Comparison of ENCODE assay signal across 9 mouse cellular contexts in the genomic region with DNA sequence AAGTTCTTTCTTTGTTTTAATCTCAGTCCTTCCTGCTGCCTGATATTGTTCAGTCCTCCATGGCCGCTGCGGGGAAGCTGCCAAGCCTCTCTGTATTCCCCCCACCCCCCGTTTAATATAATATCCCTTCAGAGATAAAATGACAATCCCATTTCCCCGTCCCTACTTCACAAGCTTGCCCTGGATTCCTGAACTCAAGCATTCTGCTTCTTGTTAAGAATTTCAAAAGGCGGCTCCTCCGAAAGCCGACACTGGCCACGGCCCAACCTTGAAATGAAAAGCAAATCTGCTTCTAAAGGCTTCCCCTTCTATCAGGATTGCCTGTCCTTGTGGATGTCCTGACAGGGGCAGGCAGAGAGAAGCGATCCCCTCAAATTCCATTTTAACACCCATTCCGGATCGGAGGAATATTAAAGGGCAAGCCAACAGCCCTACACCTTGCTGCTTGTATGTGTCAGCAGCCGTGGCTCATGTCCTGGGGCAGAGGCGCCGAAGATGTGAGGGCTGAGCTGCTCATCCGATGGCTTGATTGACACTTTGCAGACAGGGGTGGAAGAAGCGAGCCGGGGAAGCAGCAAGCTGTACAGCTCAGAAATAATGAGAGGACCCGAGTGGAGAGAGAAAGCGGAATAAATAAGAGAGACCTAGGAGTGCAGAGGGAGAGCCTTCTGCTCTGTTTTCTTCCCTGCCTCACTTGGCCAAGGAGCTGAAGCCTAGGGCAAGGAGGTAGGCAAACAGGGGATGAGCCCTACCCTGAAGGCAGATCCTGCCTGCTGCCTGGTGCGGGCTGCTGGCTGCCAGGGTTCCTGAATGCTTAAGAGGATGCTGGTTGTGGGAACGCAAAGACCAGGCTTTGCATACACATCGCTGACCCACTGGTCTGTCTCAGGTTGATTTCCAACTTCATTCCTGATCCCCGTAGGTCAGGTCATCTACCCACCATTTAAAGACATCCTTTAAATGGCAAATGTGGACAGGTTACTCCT. TPM values are rescaled to one million over a fixed set of nuclear protein-coding genes. Genes with fewer than 3 reads are reported as not detected.
A peak's percentile ranks its signal among the peaks of the same experiment; 100 is the strongest.
DNase-seq lines count a peak whose midpoint lies in the region; ATAC-seq and TF ChIP-seq lines count a peak whose summit lies in the region.
"Had no signal": no experiment of that assay in that cellular context is flagged by ENCODE, and none has a peak within 500 bp of the region (broad histone marks: within the 10 kb centered on the region; RNA-seq: fewer than 3 reads in every experiment).

No protein-coding gene starts in this region.

- H3K4me1 ChIP-seq in kidney, embryonic 15.5 days: peaks cover 43% of the 10 kb centered on the region
- H3K4me1 ChIP-seq in heart, postnatal 0 days (ENCODE audit: control insufficient read depth, insufficient read depth): peaks cover 12% of the 10 kb centered on the region
- peaks cover 74% of the 10 kb centered on the region for H3K4me1 ChIP-seq in midbrain, embryonic 16.5 days (ENCODE audit: control insufficient read depth, insufficient read depth, low read length)

- peak overlapping the region; percentile 8; the same call in 1 of the 2 replicates for H3K4me2 ChIP-seq in kidney, embryonic 15.5 days
- peak overlapping the region; percentile 54 for H3K4me2 ChIP-seq in heart, postnatal 0 days (ENCODE audit: low read depth, low read length)
- H3K4me2 ChIP-seq in midbrain, embryonic 16.5 days (ENCODE audit: low read length): peak overlapping the region; percentile 26

- no peaks in the 10 kb centered on the region for H3K36me3 ChIP-seq in kidney, embryonic 15.5 days
- no peaks in the 10 kb centered on the region for H3K36me3 ChIP-seq in heart, postnatal 0 days (replicated peaks; ENCODE audit: control insufficient read depth, insufficient read depth, low read length)
- no peaks in the 10 kb centered on the region for H3K36me3 ChIP-seq in midbrain, embryonic 16.5 days (ENCODE audit: control insufficient read depth, insufficient read depth, low read length)

- peaks cover 61% of the 10 kb centered on the region for H3K27me3 ChIP-seq in kidney, embryonic 15.5 days
- H3K27me3 ChIP-seq in heart, postnatal 0 days (ENCODE audit: control insufficient read depth, insufficient read depth, low read length): no peaks in the 10 kb centered on the region
- H3K27me3 ChIP-seq in midbrain, embryonic 16.5 days (ENCODE audit: control insufficient read depth, insufficient read depth, low read depth, low read length): no peaks in the 10 kb centered on the region

- H3K4me3 ChIP-seq in kidney, embryonic 15.5 days (replicated peaks): no peak overlapping the region
- H3K4me3 ChIP-seq in heart, postnatal 0 days (ENCODE audit: low read depth, low read length): peak overlapping the region; percentile 33
- H3K4me3 ChIP-seq in midbrain, embryonic 16.5 days (ENCODE audit: low read depth, low read length): peak overlapping the region; percentile 6; the same call in 1 of the 2 replicates

- no peak for TF ChIP-seq EP300 in heart, postnatal 0 days (IDR thresholded peaks at IDR 0.05; ENCODE audit: low read depth)

- WGBS in kidney, embryonic 15.5 days: 23% methylated on average over 23 of the region's 23 CpGs
- WGBS in heart, postnatal 0 days: 19% methylated on average over 23 of the region's 23 CpGs
- 5% methylated on average over 23 of the region's 23 CpGs for WGBS in midbrain, embryonic 16.5 days

- TF ChIP-seq CTCF in heart, postnatal 0 days (IDR thresholded peaks at IDR 0.05; ENCODE audit: low read depth): no peak

- H3K9ac ChIP-seq in kidney, embryonic 15.5 days: no peak overlapping the region
- H3K9ac ChIP-seq in heart, postnatal 0 days (replicated peaks; ENCODE audit: low read depth, low read length): peak overlapping the region; percentile 43
- H3K9ac ChIP-seq in midbrain, embryonic 16.5 days (ENCODE audit: low read depth, low read length): peak overlapping the region; percentile 17

- no peak for DNase-seq in kidney, postnatal 25 days
- peak; percentile 67 to 70 for DNase-seq in cerebellum, postnatal 14 days
- no peak for DNase-seq in heart, postnatal 0 days (ENCODE audit: low spot score)
- DNase-seq in layer of hippocampus, adult 11-12 months (ENCODE audit: low spot score): no peak
- no peak for DNase-seq in kidney, adult 18-20 months
- DNase-seq: gastrocnemius, postnatal 36 days had no signal

- no peak overlapping the region for H3K27ac ChIP-seq in kidney, embryonic 15.5 days
- no peak overlapping the region for H3K27ac ChIP-seq in heart, postnatal 0 days (ENCODE audit: low read depth)
- peak overlapping the region; percentile 93 for H3K27ac ChIP-seq in midbrain, embryonic 16.5 days (ENCODE audit: low read length)

- ATAC-seq in kidney, embryonic 15.5 days (replicated peaks; ENCODE audit: low FRiP score): no peak
- no peak for ATAC-seq in heart, postnatal 0 days (ENCODE audit: insufficient read depth, low read depth)
- ATAC-seq in midbrain, embryonic 16.5 days: peak; percentile 59
- ATAC-seq in granulocyte monocyte progenitor cell, adult 5-6 weeks (replicated peaks; ENCODE audit: poor library complexity, severe bottlenecking): no peak

- H3K9me3 ChIP-seq in kidney, embryonic 15.5 days (replicated peaks): no peaks in the 10 kb centered on the region
- H3K9me3 ChIP-seq in heart, postnatal 0 days (replicated peaks; ENCODE audit: control insufficient read depth, low read length): no peaks in the 10 kb centered on the region
- no peaks in the 10 kb centered on the region for H3K9me3 ChIP-seq in midbrain, embryonic 16.5 days (replicated peaks; ENCODE audit: control insufficient read depth, low read length, poor library complexity, severe bottlenecking)

RNA-seq across cellular contexts. Expression of a gene that starts 3.2 kb away (rescaled TPM):
- polyA plus RNA-seq in kidney, embryonic 15.5 days (2015; fragmentation: Nextera tagmentation; extraction: Ambion mirVana): 8.7 and 10.8 TPM in 2 replicates
- 2.4 and 3.7 TPM in 2 replicates for total RNA-seq in heart, postnatal 0 days (2014; rRNA removed; ENCODE audit: low replicate concordance)
- 2.6 and 3.1 TPM in 2 replicates for polyA plus RNA-seq in heart, postnatal 0 days (2015; fragmentation: Nextera tagmentation; extraction: Ambion mirVana)
- 6.0 and 7.5 TPM in 2 replicates for polyA plus RNA-seq in midbrain, embryonic 16.5 days (2015; fragmentation: Nextera tagmentation; extraction: Ambion mirVana)
- not detected in 2 replicates for total RNA-seq in granulocyte monocyte progenitor cell, adult 5-6 weeks (2014; fragmentation: Nextera tagmentation)
- total RNA-seq in granulocyte monocyte progenitor cell, adult 5-6 weeks (2017): 0.39 and 0.77 TPM in 2 replicates
- total RNA-seq: gastrocnemius, postnatal 36 days had no signal

RNA-seq across cellular contexts. Expression of a gene that starts 33.5 kb away (rescaled TPM):
- 0.44 TPM in 1 of 2 replicates, not detected in the other for polyA plus RNA-seq in kidney, embryonic 15.5 days (2015; fragmentation: Nextera tagmentation; extraction: Ambion mirVana)
- 0.77 TPM in 1 of 2 replicates, not detected in the other for total RNA-seq in heart, postnatal 0 days (2014; rRNA removed; ENCODE audit: low replicate concordance)
- 0.08 TPM in 1 of 2 replicates, not detected in the other for polyA plus RNA-seq in heart, postnatal 0 days (2015; fragmentation: Nextera tagmentation; extraction: Ambion mirVana)
- 140 and 146 TPM in 2 replicates for polyA plus RNA-seq in midbrain, embryonic 16.5 days (2015; fragmentation: Nextera tagmentation; extraction: Ambion mirVana)
- not detected in 2 replicates for total RNA-seq in granulocyte monocyte progenitor cell, adult 5-6 weeks (2014; fragmentation: Nextera tagmentation)
- total RNA-seq in granulocyte monocyte progenitor cell, adult 5-6 weeks (2017): not detected in 2 replicates

Comparison
In these comparisons a context has a peak if more than half of its experiments do, and no peak if none do; other contexts are left out.
1. DNase-seq: peak in cerebellum, postnatal 14 days (2 of 2); none in kidney, postnatal 25 days (0 of 2), heart, postnatal 0 days (single experiment), layer of hippocampus, adult 11-12 months (single experiment) and kidney, adult 18-20 months (single experiment).
2. RNA of a gene that starts 33.5 kb away (polyA plus RNA-seq): 140 to 146 TPM in midbrain, embryonic 16.5 days; 0.44 TPM in kidney, embryonic 15.5 days and 0.08 TPM in heart, postnatal 0 days; every median in the first group is over 10 times any median in the second.
3. Peak in every context shown above with its lines, with median percentiles within 50 percentile points of each other: H3K4me2 ChIP-seq.